In genomic region chr7:144037966-144038669, GRCm38 (mm10) we compare ENCODE assay signal across 8 mouse cellular contexts. TPM values are rescaled to one million over a fixed set of nuclear protein-coding genes. Genes with fewer than 3 reads are reported as not detected.
A peak's percentile ranks its signal among the peaks of the same experiment; 100 is the strongest.
DNase-seq lines count a peak whose midpoint lies in the region; ATAC-seq lines count a peak whose summit lies in the region.

No protein-coding gene starts in this region.

- H3K4me2 ChIP-seq in forebrain, embryonic 13.5 days = peak overlapping the region; percentile 26; the same call in 1 of the 2 replicates
- H3K4me2 ChIP-seq in midbrain, embryonic 13.5 days (replicated peaks) = no peak overlapping the region

- peak; percentile 90 for ATAC-seq in forebrain, embryonic 13.5 days
- ATAC-seq in midbrain, embryonic 13.5 days = peak; percentile 89

- H3K4me1 ChIP-seq in forebrain, embryonic 13.5 days = peaks cover 30% of the 10 kb centered on the region
- H3K4me1 ChIP-seq in midbrain, embryonic 13.5 days (replicated peaks) = peaks cover 25% of the 10 kb centered on the region

- intact Hi-C loops in heart, postnatal 14 days (cut with DNase I) = no loop called here

- no peaks in the 10 kb centered on the region for H3K9me3 ChIP-seq in forebrain, embryonic 13.5 days (replicated peaks)
- H3K9me3 ChIP-seq in midbrain, embryonic 13.5 days = no peaks in the 10 kb centered on the region

- H3K36me3 ChIP-seq in forebrain, embryonic 13.5 days (ENCODE audit: poor library complexity, severe bottlenecking) = no peaks in the 10 kb centered on the region
- no peaks in the 10 kb centered on the region for H3K36me3 ChIP-seq in midbrain, embryonic 13.5 days

- WGBS in forebrain, embryonic 13.5 days = 20% methylated on average over 9 of the region's 9 CpGs
- WGBS in midbrain, embryonic 13.5 days = 33% methylated on average over 9 of the region's 9 CpGs

- peak; percentile 79 for DNase-seq in 3134 (ENCODE audit: extremely low read depth, insufficient read length, low spot score)
- DNase-seq in adrenal gland, postnatal 14 days = peak; percentile 92
- peak; percentile 43 to 62 for DNase-seq in heart, postnatal 14 days
- peak; percentile 56 to 70 for DNase-seq in layer of hippocampus, postnatal 36 days
- no peak for DNase-seq in spleen, adult 18-20 months
- no peak for DNase-seq in urinary bladder, adult 18-20 months (ENCODE audit: low spot score in 2 of 2)

- no peak overlapping the region for H3K9ac ChIP-seq in forebrain, embryonic 13.5 days
- no peak overlapping the region for H3K9ac ChIP-seq in midbrain, embryonic 13.5 days (replicated peaks)

- peak overlapping the region; percentile 93 for H3K27ac ChIP-seq in forebrain, embryonic 13.5 days
- peak overlapping the region; percentile 79 for H3K27ac ChIP-seq in midbrain, embryonic 13.5 days

- H3K27me3 ChIP-seq in forebrain, embryonic 13.5 days = no peaks in the 10 kb centered on the region
- 0 out of 2 replicates have a peak, but pooled peaks cover 3% of the 10 kb centered on the region for H3K27me3 ChIP-seq in midbrain, embryonic 13.5 days

- no peak overlapping the region for H3K4me3 ChIP-seq in forebrain, embryonic 13.5 days
- no peak overlapping the region for H3K4me3 ChIP-seq in midbrain, embryonic 13.5 days (replicated peaks)

RNA-seq across cellular contexts. Expression of gene Shank2, which starts 36.4 kb away (rescaled TPM):
- total RNA-seq in adrenal gland, postnatal 14 days (2021) = 3.8 and 5.6 TPM in 2 replicates
- 4.1 and 4.9 TPM in 2 replicates for polyA plus RNA-seq in forebrain, embryonic 13.5 days (2015; fragmentation: Nextera tagmentation; extraction: Ambion mirVana)
- under 1 TPM; 0.44 to 0.65 TPM for total RNA-seq in heart, postnatal 14 days (2021)
- 100 to 1,000 TPM; 121 to 138 TPM for total RNA-seq in layer of hippocampus, postnatal 36 days (2021)
- 5.8 and 6.3 TPM in 2 replicates for polyA plus RNA-seq in midbrain, embryonic 13.5 days (2015; fragmentation: Nextera tagmentation; extraction: Ambion mirVana)

Comparison
In these comparisons a context has a peak if more than half of its experiments do, and no peak if none do; other contexts are left out.
1. DNase-seq: peak in 3134 (single experiment), adrenal gland, postnatal 14 days (single experiment), heart, postnatal 14 days (2 of 2) and layer of hippocampus, postnatal 36 days (2 of 2); none in spleen, adult 18-20 months (0 of 2) and urinary bladder, adult 18-20 months (0 of 2).
2. RNA of gene Shank2, which starts 36.4 kb away (total RNA-seq): 121 to 138 TPM in layer of hippocampus, postnatal 36 days; 3.8 to 5.6 TPM in adrenal gland, postnatal 14 days and 0.44 to 0.65 TPM in heart, postnatal 14 days; every median in the first group is over 10 times any median in the second.